Mouse (Mus musculus): Measurements from ENCODE around the gene Gm18336.
"Not testable (repeated sequence)": the region's sequence is repeated elsewhere in the genome, so short reads cannot be mapped to it uniquely, and the experiment has no call there.

Gm18336 gene

GRCm38 (mm10) chrX:73398636-73399035 is at the start of gene Gm18336:
TSS of gene Gm18336 (minus strand) at chrX:73398736.
- not testable (repeated sequence) for DNase-seq (ENCODE audit: low read depth, low spot score)

DNA sequence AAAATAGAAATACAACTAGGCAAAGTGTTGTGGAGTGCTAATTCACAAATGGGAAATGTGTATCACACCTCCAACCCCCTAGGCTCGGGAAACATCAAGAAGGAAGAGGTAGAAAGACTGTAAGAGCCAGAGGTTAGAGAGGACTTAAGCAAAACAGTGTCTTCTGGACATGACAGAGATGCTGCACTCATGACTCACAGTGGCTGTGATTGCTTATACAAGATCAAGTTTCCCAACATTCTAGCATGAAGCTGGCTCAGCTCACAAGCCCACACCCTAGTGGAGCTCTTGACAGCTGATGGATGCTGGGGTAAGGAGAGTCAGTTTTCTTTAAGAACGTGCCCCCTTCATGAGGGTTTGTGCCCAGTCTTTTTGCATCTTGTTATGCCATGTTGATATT is 42.9 kb upstream of the Gm18336 start:
- DNase-seq (ENCODE audit: low read depth, low spot score), result no peak

GRCm38 (mm10) chrX:73435252-73435651 is 36.7 kb upstream of the Gm18336 start, which contains the start of gene Trex2:
TSS of gene Trex2 (minus strand) at chrX:73435344.
- no peak for DNase-seq (ENCODE audit: low read depth, low spot score)

- DNase-seq (ENCODE audit: low read depth, low spot score), result no peak
Observed at GRCm38 (mm10) chrX:73432850-73433249, 34.3 kb upstream of the Gm18336 start.

DNA sequence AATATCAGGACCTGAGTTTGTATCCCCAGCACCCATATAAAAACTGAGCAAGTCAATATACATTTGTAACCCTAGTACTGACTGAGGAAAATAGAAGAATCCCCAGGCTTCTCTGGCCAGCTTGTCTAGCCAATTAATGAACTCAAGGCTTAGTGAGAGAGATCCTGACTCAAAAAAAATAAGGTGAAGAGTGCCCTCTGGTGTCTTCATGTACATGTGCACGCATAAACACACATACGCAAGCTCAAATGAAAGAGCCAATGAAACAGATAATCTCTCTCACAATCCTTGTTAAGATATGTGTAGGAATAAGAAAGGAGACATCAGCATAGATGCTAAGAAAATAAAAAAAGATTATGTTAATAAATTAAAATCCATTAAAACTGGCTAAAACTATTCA is 31.5 kb upstream of the Gm18336 start:
- peak; percentile 6 for DNase-seq (ENCODE audit: low read depth, low spot score)

- no peak for DNase-seq (ENCODE audit: low read depth, low spot score)
Observed at GRCm38 (mm10) chrX:73412767-73413166, 14.2 kb upstream of the Gm18336 start.

DNA sequence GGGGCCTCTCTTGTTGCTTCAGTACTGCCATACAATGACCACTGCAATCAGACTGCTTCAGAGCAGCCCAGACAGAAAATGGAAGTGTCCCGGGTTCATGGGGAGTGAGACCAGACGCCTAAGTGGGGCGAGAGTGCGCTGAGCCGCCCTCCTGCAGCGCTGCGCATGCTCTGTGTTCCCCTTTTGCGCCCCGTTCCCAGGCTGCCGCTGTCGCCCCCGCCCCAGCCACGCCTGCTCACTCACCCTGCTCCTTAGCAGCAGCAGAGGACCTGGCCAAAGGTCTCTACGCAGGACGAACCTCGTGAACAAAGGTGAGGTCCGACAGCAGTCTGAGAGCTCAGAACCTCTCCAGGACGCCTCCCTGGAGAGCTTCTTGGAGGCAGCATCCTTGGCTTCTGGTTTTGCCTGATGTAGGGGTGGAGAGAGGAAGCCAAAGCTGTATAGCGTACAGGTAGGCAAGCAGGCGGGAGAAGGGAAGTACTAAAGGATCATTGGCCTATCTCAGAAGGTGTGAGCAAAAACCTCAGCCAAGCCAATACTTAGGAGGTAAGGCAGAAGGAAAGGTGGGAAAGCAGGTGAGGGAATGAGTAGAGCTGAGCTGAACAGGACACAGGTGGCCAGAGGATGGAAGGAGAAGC is 12.5 kb upstream of the Gm18336 start, which contains the start of gene Zfp92:
Gene Zfp92, plus strand, starts transcription at position 217 of the 638 bp plus-strand sequence.
- no peak for DNase-seq (ENCODE audit: low read depth, low spot score)

DNA sequence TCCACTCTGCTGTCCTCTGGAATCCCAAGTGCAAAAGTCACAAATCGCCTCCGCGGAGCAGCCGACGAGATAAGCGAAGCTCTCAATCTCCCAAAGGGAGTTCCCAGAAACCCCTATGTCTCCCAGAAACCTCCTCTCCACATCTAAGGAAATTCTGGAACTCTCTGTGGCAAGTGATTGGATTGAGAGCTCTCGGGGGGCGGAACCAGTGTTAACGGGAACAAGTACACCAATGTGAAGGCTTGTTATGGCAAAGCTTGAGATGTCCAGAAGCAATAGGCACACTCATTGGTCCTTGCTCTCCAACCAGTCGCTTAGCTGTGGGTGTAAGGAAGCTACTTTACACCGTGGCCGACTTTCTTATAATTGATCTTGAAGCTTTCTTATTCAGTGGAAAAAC is 3.1 kb upstream of the Gm18336 start:
- DNase-seq (ENCODE audit: low read depth, low spot score), result no peak

DNA sequence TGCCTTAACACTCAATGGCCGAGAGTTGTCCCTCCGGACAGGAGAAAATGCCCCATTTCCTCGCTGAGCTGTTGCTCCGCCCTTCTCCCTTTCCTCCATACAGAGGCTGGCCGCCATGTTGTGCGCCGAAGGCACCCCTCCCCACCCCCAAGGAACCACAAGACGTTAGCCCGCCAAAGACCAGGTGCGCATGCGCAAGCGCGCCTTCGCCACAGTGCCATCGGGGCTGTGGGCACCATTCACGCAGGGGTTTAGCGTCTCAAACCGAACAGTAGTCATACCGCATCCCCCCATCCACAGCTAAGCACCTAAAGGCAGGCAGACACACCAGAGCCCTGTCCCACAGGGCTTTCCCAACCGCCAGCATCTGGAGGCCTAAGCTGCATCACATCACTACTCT is 2.4 kb upstream of the Gm18336 start:
- DNase-seq (ENCODE audit: low read depth, low spot score), result no peak

- DNase-seq (ENCODE audit: low read depth, low spot score), result no peak
Observed at GRCm38 (mm10) chrX:73396446-73396845, 2.1 kb downstream of the Gm18336 start.

DNA sequence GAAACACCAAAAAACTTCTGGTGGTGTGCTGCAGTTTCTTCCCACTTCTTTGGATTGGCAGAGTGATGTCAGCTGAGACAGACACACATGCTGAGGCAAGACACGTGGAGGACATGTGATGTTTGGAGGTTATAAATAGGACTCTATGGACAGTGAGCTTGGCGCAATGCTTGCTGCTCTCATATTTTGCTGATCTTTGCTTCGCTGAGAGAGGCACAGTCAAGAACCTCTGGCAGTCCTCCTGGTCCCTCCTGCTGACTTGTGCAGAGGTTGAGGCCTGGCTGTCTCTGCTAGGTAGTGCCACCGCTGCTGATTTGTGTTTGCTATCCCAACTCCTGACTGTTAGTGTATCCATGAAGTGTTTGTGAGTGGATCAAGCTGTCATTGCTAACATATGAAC is 7.1 kb downstream of the Gm18336 start:
- no peak for DNase-seq (ENCODE audit: low read depth, low spot score)

DNA sequence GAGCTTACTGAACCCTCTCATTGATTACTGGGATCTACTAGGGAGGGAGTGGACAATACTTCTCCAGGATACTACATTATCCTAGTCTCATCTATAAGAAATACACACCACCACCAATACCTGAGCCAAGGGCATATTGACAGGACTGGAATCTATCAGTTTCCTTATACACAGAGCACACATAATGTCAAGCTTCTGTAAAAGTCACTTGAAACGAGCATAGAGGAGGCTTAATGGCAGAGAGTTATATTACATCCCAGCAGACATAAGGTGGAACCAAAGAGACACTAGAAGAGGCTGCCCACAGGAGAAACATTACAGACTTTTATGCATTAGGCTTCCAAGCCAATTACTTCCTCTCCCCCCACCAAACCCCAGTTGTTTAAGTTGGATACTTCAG is 13.6 kb downstream of the Gm18336 start:
- DNase-seq (ENCODE audit: low read depth, low spot score), result no peak

DNA sequence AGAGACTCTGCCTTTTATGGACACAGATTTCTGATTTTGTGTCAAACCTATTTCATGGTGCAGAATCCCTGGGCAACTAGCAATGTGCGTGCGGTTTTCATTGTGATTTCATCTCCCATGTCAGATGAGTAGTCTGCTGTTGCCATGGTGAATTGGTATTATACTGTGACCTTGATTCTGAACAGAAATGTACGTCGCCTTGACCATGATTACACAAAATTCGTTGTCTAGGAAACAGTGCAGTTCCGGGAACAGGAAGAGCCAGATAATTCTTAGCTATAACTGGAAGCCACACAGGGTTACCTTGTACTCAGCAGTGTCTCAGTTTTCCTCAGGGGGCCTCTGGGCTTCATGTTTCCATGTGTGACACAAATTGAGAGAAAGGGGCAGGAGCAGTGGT is 14.1 kb downstream of the Gm18336 start:
- DNase-seq (ENCODE audit: low read depth, low spot score), result no peak

GRCm38 (mm10) chrX:73363291-73363690 is 35.2 kb downstream of the Gm18336 start:
- DNase-seq (ENCODE audit: low read depth, low spot score), result no peak

DNA sequence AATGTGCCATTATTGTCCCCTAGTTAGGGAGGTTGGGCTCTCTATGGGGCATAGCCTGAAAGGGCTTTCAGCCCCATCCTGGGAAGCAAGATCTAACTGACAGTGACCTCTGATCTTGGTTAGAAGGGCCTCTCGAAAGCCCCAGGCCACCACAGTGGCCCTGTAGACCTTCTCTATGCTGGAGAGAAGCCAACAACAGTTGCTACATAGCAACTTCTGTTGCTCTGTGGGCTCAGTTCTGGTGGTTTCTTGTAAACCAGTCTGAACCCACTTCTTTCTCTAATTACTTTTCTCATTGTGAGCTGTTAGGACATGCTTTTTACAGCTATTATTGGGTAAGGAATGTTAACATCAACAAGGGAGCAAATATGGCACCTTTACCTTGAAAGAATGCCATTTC is 41.8 kb downstream of the Gm18336 start:
- DNase-seq (ENCODE audit: low read depth, low spot score), result no peak

DNA sequence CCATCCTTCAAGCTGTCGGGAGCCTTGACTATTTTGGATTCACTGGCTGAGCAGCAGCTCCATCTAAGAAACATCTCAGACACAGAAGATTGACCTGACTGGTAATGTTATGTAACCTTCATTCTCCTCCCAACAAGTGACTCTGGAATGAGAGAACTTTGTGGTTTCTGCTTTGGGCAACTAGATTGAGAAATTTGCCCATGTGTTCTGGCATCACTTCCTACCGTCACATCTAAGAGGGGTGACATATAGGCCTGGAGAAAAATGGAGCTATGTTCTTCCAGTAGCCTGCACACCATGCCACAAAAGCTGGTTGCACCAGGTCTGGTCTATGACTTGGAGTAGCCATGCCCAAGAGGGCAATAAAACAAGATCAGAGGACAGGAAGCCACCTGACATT is 42.4 kb downstream of the Gm18336 start:
- no peak for DNase-seq (ENCODE audit: low read depth, low spot score)

Data from retina, postnatal 7 days (tissue).